Mouse (Mus musculus): ENCODE measurements around the gene Cdh3.

The Cdh3 gene

DNA sequence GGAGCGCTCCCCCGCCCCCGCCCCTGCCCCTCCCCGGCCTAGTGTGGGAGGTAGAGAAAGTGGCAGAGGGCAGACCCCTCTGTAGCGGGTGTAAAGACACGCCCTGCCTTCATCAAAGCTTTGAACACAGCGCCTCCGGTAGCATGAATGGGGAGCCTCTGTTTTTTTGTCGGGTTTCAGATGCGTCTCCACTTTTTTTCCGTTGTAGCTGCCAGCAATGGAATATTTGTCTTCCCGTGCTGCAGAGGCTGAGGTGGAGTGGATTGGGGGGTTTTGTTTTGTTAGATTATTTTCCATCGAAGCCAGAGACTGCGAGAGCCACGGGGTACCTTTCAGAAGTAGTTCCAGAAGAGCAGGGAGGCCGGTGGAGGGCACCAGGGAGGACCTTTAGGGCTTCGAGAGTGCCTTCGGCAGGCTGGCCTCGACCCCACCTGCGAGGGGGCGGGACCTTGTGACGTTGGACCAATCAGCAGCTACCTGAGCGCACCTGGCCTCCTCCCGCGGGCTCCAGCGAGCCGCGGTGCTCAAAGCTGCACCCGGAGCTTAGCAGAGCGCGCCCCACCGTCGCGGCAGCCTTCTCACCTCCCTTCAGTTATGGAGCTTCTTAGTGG is at the start of gene Cdh3:
Gene Cdh3 (plus strand): TSS at position 527 of the 611 bp plus-strand sequence.
- DNase-seq (ENCODE audit: low read depth in 1 of 2, low spot score in 2 of 2), result no peak

DNA sequence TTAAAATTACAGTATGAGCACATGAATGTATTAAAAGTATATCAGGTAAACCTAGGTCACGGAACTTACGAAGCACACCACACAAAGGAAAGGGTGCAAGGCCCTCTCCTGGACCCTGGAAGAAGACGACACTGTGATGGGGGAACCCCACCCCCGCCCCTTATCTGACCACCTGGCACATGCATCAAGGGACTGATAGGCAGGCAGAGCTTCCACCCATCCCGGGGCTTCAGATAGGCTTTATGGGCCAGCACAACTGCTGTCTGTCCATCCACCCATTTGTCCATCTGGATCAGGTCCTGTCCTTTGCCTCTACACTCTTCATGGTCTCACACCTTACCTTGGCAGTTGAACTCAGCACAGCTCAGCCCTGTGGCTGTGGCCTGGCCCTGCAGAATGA is 48.6 kb upstream of the Cdh3 start:
- no peak for DNase-seq (ENCODE audit: low read depth in 1 of 2, low spot score in 2 of 2)

- no peak for DNase-seq (ENCODE audit: low read depth in 1 of 2, low spot score in 2 of 2)
Measured at GRCm38 (mm10) chr8:106463795-106464194, 46.9 kb upstream of the Cdh3 start.

DNA sequence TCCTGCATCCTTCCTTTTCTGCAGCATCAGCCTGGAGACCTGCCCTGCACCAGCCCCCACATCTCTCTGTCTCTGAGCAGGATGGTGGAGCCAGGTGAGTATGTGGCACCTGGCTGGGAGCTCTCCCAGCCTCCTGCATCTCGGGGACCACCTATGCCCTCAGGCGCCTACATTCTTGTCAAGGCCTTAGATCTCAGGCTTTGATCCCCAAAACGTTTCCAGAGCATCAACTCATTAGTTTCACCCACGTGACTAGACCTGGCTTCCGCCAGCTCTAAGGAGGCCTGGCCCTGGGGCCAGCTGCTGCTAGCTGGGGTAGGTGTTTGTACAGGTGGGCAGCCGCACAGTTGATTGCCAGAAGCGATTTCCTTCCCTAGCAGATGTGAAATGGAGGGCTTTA is 41.2 kb upstream of the Cdh3 start:
- DNase-seq (ENCODE audit: low read depth in 1 of 2, low spot score in 2 of 2), result no peak

DNA sequence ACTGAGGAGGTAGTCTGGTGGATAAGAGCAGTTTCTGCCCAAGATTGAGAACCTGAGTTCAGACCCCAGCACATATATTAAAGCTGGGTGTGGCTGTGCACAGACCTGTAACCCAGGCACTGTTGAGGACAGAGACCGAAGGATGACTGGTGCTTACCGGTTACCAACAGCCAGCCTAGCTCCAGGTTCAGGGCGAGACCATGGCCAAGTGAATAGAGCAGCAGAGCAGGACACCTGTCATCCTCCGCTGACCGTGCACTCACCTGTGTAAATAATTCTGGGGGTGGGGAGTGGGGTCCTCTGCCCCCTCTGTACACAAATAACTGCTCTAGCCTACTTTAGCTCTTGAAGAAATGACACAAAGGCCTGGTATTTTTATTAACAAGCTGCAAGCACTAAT is 36.7 kb upstream of the Cdh3 start:
- no peak for DNase-seq (ENCODE audit: low read depth in 1 of 2, low spot score in 2 of 2)

DNA sequence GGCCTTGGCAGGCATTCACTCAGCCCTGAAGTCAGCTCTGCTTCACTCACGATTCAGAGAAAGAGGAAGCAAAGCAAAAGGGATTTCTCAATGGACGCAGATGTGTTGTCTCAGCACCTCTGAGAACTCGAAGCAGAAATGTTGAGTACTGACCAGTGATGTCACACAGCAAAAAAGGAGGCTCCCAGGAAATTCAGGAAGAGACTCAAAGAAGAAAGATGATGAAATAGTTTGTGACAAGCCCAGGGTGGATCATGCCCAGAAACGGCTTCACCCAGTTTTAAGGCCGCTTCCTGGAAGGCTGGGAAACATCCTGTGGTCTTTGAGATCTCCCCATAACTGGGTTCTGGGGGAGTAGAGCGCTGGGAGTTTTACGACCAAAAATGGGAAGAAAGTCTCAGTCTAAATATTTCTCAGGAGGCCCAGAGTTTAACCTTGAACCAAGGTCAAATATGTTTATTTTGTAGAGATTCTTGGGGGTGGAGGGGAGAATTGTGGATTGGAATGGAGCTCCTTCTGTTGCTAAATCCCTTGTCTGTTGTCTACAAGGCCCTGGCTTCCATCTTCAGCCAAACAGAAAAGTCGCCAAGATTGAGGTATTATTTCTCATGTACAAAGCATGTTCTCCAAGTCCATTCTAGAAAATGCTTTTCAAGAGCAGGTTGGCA is 10.5 kb upstream of the Cdh3 start, which contains the start of gene 6030452D12Rik:
Gene 6030452D12Rik (plus strand): TSS at position 505 of the 668 bp plus-strand sequence.
- peak; percentile 5 to 19 for DNase-seq (ENCODE audit: low read depth in 1 of 2, low spot score in 2 of 2)

DNA sequence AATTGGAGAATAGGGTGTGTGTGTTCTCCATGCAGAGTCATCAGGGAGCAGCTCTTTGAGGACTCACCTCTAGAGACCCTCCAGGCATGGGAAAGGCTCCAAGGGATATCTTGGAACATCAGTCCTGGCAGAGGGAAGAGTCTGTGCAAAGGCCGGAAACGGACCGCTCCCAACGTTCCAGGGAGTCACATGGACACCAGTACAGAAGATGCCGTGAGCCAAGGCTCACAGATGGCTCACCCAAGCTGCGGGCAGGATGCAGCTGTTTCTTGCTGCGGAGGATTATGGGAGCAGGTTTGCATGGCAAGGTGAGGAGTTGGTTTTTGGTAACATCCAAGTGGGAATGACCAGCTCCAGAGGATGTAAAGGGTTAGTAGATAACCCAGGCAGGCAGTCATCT is 6.5 kb upstream of the Cdh3 start:
- DNase-seq (ENCODE audit: low read depth in 1 of 2, low spot score in 2 of 2), result no peak

DNA sequence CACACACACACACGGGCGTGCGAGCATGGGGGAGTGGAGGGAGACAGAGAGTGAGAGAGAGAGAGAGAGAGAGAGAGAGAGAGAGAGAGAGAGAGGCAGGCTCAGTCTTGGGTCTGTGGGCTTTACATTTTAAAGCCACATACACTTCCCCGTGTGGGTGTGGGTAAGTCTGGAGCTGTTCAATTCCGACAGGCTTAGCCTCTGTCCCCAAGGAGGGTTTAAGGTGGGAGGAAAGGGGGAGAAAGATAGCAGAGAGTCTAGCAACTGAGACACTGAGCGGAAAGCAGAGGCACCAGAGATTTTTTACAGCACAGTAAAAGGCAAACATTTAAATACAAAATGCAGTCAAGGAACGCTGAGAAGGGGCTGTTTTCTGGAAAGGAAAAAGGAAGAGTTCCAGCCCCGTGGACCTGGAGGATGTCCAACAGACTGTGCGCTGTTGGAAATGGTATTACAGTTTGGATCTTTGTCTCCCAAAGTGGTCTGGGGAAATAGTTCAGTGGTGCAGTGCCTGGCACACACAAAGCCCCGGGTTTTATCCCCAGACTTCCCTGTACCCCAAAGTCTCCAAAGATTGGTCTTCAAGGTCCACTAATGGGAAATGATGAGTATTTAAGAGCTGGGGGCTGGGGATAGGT is 5.2 kb upstream of the Cdh3 start:
- DNase-seq (ENCODE audit: low read depth in 1 of 2, low spot score in 2 of 2), result no peak

GRCm38 (mm10) chr8:106506106-106506505 is 4.6 kb upstream of the Cdh3 start:
- DNase-seq (ENCODE audit: low read depth in 1 of 2, low spot score in 2 of 2), result no peak

DNA sequence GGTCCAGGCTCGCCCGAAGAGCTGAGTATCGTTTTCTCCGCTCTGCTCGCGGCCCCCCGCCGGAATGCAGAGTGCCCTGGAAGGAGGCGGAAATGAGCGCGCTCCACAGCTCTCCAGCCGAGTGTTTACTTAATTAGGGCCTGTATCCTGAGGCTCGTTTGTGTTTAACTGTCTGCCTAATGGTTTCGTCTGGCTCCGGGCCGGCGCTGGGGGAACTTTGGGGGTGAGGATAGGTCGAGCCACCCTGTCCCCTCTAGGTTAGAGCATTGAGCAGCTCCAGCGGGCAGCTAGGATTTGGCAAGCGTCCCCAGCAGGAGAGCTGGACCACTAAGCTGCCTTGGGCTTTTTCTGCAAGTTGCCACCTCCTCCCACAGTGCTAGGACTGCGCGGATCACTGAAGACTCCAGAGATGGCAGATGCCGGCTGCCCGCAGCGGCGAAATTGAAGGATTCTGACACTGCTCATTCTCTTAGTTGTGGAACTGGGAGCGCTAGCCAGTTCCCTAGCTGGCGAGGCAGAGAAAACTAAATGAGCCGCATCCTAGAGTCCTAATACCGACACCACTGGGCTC is 2.8 kb upstream of the Cdh3 start:
- no peak for DNase-seq (ENCODE audit: low read depth in 1 of 2, low spot score in 2 of 2)

- no peak for DNase-seq (ENCODE audit: low read depth in 1 of 2, low spot score in 2 of 2)
Measured at GRCm38 (mm10) chr8:106508456-106508855, 2.2 kb upstream of the Cdh3 start.

DNA sequence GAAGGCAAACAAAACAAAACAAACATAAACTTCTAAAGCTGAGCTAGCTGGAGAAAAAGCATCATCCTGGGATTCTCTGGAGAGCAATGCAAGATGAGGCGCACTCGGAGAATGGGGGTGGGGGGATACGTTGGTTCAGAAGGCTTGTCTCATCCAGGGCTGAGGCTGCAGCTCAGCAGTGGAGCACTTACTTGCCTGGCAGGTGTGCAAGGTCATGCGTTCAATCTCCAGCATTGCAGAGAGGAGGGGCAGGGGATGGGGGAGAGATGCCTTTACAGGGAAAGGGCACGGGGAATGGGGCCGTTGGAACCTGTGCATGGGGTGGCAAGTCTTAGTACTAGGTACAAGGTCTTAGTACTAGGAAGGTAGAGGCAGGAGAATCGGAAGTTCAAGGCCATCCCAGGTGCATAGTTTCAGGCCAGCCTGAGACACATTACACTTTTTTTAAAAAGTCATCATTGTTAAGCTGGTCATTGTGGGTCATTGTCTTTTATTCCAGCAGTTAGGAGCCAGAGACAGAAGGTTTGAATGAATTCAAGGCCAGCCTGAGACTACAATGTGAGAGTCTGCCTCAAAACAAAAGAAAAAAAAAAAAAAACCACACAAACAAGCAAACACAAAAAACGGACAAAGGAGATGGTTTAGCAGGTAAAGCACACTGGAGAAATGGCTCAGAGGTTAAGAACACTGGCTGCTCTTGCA is 1.5 kb upstream of the Cdh3 start:
- DNase-seq (ENCODE audit: low read depth in 1 of 2, low spot score in 2 of 2), result no peak

GRCm38 (mm10) chr8:106511065-106511501 is 392 bp downstream of the Cdh3 start:
- DNase-seq (ENCODE audit: low read depth in 1 of 2, low spot score in 2 of 2), result no peak

- DNase-seq (ENCODE audit: low read depth in 1 of 2, low spot score in 2 of 2), result no peak
Measured at GRCm38 (mm10) chr8:106511531-106512041, 895 bp downstream of the Cdh3 start.

- no peak for DNase-seq (ENCODE audit: low read depth in 1 of 2, low spot score in 2 of 2)
Measured at GRCm38 (mm10) chr8:106512475-106513150, 1.9 kb downstream of the Cdh3 start.

DNA sequence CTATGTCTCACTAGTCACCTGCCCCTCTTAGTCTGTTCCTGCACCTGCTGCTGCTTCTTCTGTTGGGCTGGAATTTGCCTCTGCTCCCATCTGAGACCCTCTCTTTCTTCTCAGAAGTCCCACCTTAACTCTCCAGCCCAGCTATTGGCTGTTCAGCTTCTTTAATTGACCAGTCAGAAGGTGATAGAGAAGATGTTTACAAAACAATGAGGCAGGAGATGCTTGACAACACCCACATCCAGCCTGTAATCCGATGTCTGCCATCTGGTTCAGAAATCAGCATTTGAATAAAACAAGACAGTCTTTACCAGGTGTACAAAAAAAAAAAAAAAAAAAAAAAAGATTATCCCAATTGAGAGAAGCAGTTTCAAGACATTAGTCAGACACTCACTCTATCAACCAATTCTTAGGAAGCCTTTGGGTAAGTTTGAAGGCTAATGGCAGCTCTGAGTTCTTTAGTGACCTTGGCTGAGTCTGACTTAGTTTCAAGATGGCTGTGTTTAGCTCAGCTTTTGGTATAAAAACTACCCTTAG is 5.3 kb downstream of the Cdh3 start:
- no peak for DNase-seq (ENCODE audit: low read depth in 1 of 2, low spot score in 2 of 2)

DNA sequence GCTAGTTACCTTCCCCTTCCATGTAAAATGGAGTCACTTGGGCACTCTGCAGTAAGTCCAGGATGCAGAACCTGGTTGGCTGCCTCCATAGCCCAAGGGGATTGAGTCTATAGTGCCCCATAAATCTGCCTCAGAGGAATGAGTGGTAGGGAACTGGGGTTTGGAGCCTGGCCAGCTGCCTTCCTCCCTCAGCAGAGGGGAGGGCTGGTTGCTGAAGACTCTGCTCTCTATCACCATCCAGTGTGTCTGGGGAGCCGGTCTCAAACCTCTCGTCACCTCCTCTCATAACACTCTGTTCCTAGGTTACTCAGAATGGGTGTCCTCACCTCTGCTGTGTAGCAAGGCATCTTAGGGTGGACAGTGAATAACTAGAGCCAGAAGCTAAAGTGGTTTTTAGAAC is 5.9 kb downstream of the Cdh3 start:
- DNase-seq (ENCODE audit: low read depth in 1 of 2, low spot score in 2 of 2), result no peak

GRCm38 (mm10) chr8:106518763-106519162 is 8.1 kb downstream of the Cdh3 start:
- no peak for DNase-seq (ENCODE audit: low read depth in 1 of 2, low spot score in 2 of 2)

GRCm38 (mm10) chr8:106520578-106520977 is 9.9 kb downstream of the Cdh3 start:
- DNase-seq (ENCODE audit: low read depth in 1 of 2, low spot score in 2 of 2), result no peak

DNA sequence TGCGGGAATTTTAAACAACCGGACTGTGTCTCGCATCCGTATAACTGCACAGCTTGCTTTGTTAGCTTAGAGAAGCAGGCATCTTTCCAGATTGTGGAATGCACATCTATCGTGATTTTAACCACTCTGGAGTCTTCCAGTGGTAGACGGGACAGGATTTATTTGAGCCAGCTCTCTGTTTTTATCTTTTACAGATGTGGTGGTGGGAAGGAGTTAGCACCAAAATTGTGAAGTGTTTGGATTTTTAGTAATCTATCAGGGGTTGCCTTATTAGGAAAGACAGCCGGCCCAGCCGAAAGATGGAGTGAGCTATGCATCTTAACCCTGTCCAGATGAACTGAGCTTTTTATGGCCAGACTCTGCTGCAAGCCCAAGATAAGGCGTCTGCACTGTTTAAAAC is 11.2 kb downstream of the Cdh3 start:
- DNase-seq (ENCODE audit: low read depth in 1 of 2, low spot score in 2 of 2), result no peak

All from monocyte, adult 2 months (primary cell).